Mouse (Mus musculus) adrenal gland, postnatal 36 days (tissue): ENCODE results near the gene Lix1. TPM values are rescaled to one million over a fixed set of nuclear protein-coding genes. Genes with fewer than 3 reads are reported as not detected.

Source experiments
- DNase-seq, 2 experiments: peaks; one replicate each; pipeline ENCODE4 v3.0.0; 2021; ENCODE audit warnings: mixed read lengths in 1 of 2
- total RNA-seq, 2 experiments: library from RNA; stranded (reverse); gene quantifications; 2 replicates each; pipeline ENCODE4 v1.2.3; 2021

Lix1 gene
- total RNA-seq, 2 experiments from 2014 or later: 7.4 to 9.2 TPM

DNA sequence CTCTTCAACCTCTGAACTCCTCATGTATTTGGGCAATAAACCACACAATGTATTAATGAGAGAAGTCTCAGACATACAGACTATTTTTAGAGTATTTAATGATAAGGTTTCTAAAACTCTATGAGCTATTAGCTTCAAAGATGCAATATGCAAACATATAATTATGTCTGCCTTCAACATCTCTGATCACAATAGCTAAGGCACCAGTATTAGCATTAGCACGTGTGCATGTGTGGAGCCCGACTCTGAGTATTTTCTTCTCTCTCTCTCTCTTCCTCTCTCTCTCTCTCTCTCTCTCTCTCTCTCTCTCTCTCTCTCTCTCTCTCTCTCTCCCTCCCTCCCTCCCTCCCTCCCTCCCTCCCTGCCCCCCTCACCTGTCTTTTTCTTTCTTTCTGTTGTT, 9.0 kb downstream of the Lix1 start:
- no peak for DNase-seq

DNA sequence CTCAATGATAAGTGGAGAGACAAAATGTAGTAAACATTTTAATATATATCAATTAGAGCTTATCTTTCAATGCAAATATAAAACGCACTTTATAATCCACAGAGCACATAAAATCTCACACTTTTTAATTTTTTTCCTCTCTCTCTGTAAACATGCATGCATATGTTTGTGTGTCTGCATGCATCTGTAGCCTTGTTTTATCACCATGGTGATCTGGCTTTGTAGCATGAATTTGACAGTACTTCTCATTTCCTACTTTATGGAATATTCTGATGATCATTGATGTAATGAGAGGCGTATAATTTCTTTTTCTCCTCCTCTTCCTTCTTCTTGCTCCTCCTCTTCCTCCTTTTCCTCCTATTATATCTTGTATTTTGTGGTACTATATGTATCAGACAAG, 9.7 kb downstream of the Lix1 start:
- DNase-seq: no peak

DNA sequence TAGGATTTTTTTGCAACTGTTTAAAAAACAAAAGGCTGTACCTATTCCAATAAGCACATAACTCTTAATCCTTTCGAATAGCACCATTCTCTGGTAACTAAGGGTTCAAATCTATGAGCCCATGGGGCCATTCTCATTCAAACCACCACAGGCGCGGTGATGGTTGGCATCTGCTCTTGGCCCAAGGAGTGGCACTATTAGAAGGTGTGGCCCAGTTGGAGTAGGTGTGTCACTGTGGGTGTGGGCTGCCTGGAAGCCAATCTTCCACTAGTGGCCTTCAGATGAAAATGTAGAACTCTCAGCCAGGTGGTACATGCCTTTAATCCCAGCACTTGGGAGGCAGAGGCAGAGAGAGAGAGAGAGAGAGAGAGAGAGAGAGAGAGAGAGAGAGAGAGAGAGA, 11.7 kb downstream of the Lix1 start:
- DNase-seq: no peak

DNA sequence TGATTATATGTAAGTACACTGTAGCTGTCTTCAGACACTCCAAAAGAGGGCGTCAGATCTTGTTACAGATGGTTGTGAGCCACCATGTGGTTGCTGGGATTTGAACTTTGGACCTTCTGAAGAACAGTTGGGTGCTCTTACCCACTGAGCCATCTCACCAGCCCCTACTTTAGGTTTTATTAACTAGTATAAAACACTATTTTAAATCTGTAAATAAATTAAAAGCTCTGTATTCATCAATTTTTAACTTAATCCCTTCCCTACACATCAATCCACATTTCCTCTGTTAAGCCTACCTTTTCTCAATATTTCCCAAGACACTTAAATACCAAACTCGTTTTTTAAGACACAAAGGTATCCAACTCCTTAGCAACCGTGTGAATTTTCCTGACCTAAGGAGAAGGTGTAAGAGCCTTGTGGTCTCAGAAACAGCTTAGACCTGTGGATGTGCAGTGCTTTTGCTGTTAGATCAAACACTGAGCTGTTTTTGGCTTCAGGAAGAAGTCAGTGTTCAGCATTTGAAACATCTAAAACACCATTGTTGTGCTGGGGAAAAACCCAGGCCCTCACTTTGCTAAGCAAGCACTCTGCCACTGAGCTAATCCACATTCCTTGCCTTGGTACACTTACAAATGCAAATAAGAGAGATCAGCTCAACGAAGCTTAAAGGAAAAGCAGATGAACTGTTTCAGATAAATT, 22.3 kb downstream of the Lix1 start:
- no peak for DNase-seq

DNA sequence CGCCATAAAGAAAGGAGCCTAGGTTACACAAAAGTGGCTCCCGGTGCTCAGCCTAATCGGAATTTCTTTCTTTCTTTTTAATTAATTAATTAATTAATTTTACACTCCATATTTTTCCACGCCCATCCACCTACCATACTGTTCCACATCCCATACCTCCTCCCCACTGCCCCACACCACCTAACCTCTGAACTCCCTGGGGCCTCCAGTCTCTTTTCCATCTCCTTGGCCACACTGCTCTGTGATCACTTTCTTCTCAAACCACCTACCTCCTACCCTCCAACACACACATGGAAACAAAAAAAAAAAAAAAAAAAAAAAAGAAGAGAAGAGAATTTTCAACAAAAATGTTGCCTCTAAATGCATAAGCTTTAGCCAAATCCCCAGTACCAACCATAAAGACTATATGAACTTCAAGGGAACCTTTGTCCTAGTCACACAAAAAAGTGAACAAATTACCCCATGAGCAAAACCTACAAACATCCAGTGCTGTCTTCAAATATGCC, 22.9 kb downstream of the Lix1 start:
- no peak for DNase-seq

DNA sequence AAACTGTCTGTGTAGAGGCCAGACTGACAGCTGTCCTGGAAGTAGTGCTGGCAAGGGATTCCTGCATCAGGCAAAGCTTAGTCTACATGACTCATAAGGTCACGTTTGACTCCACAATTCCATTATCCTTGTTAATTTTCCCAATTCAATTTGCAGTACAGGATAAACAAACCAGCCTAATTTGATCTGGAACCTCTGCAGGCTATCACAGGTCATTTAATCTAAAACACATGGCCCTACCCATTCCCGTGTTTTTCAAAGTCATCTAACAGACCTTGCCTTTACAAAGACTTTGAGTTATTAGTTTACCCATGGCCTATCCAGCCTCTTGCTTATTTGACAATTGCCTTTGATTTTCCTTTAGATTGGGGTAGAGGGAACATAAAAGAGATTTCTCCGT, 23.4 kb downstream of the Lix1 start:
- no peak for DNase-seq

DNA sequence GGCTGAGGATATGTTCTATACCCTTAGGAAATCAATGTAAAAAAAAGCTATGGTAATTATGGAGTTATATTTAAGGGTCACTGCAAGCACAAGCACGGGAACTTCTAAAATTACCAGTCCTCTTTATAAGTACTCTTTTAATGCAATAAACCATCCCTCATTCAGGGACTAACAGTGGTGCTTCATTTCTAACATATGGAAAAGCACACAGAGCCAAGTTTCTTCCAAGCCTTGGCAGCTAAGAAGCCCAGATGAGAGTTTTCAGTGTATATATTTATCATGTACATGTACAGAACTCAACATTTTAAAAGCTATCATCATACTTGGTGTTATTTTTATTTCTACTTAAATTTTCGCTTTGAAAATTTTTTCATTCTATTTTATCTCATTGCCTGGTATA, 26.4 kb downstream of the Lix1 start:
- no peak for DNase-seq

DNA sequence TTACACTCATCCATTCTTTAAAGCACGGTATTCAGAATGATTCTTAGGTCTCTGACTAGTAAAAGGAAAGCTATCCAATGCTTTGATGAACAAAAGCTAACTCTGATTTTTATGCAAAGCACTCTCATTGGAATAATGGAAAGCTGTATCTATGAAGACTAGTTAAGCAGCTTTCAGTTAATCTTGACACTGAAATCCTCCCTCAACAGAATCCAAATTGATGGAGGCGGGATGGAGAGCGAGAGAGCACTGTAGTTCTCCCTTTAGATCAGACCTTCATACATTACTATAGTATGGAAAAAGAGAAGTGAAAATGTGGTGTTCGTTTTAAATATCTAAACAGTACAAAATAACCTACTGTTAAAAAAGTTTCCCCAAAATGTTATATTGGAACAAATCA, 31.2 kb downstream of the Lix1 start:
- DNase-seq: no peak

DNA sequence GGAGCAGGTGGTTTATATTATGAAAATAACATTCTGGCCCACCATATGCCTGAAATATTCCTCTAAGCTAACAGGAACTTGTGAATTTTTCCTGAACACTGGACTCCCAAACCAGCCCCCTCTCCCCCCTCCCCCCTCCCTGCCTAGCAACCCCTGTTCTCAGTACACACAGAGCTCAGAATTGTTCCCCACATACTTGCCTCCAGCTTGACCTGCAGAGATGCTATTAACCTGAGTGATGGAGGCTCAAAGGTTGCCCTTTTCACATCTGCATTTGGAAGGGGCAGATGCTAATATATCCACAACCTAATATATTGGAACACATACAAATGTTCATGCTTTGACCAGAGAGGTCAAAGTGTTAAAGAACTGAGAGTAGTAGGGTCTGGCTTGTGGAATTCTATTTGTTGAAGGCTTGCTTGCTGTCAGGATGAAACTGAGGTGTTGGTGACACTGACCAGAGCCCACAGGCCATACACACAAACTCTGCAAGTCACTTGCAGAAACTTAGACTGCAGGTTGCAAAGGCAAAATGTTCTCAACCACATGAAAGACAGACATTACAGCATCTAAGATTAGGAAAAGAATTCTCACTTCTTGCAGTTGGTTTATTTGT, 36.2 kb downstream of the Lix1 start:
- no peak for DNase-seq

DNA sequence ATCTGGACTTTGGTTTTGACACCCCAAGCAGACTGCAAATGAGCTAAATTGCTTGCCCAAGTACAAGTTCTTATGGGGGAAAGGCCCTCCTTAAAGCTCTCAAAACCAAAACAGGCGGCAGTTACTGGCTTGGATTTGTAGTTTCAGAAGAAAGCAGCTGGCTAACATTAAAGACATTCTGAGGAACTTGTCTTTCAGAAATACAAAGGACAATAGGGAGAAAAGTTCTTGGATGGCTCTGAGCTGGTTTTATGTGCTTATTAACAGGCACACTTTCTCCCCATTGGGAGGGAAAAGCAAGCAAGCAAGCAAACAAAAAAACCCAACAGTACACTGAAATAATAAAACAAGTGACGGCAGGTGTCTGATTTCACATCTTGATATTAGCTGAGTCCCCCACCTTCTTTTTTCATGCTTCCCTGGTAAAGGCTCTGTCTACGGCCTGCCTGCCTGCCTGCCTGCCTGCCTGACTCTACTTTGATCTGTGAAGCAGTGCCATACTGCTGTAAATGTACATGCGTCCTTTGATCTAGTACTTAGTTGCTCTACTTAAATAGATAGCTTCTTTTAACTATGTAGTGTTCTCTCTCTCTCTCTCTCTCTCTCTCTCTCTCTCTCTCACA, 39.5 kb downstream of the Lix1 start:
- DNase-seq: no peak

DNA sequence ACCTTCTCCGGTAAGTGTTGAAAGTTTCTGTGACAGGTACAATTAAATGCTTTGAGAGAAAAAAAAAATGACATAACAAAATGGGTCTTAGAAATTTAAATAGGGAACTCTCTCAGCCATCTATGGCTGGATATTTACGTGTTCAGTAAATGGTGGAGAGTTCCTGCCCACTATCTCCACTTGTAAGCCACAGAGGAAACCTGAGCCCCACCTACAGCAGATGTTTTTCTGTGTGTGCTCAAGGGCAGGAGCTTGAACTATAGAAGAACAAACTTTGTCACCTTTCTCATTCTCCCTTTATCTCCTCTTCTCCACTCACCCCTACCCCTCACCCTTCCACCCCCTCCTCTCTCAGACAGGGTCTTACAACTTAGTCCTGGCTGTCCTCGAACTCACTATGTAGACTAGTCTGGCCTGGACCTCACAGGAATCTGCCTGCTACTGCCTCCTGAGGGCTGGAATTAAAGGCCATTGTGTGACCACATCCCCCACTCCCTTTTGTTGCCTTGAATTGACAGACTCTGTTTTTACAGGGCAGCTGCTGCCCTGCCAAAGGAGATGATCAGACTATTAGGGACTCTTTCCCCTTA, 41.9 kb downstream of the Lix1 start:
- no peak for DNase-seq

DNA sequence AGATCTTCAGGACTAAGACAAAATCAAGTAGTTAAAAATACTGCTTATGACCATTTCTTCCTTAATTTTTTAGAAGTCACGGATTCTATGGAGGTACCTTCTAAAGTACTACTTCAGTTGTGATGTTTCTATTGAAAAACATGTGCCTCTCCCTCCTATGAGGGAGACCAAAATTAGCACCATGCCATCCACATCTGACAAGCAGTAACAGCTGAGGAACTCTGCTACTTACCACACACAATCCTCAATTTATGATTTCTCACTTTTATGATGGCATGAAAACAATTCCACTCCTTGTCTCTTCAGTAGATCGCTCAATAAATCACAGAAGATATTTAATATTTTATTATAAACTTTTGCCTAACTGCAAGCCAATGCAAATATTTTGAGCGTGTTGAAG, 44.2 kb downstream of the Lix1 start:
- DNase-seq: no peak

DNA sequence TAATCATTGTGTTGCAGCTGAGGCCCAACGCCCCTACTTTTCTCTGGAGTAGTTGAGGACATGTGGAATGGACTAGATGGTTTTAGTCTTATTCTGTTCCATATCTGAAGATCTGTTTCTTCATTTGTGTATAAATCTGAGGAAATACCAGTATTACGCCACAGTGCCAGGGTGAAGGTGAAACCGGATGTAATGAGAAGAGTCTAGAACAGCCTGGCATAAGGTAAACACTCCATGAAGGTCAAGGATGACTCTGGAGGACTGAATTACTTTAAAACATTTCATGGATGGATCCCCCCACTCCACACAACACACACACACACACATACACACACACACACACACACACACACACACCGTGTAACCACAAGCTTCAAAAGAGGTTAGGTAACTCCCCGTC, 45.3 kb downstream of the Lix1 start:
- DNase-seq: no peak

DNA sequence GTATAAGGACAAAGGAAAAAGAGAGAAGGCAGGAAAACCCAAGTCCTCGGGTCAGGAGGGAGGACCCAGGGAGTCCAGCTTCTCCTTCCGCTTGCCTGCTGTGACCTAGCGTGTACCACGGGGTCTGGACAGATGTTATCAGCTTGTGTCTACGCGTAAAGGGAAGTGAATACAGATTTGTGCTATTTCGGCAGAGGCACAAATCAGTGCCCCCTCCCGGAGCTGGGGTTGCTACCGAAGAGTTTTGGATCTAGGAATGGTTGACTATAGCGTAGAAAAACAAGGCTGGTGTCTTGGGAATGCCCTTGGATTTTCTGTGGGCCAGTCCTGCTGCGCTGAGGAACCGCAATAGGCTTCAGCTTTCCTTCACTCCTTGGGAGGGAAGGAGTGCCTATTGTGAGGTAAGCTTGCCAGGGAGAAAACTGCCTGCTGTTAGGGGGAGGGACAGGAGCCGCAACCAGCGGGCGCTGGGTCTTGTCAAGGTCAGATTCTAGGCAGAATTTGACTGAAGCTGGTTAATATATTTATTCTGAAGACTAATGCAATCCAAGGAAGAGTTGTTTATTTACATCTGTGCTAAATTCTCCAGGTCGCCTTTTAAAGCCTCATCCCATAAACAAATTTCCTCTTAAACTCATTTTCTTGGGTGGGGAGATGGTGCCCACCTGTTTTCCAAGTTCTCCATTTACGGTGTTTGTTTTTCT, 46.4 kb downstream of the Lix1 start:
- peak; percentile 57 to 68 for DNase-seq

DNA sequence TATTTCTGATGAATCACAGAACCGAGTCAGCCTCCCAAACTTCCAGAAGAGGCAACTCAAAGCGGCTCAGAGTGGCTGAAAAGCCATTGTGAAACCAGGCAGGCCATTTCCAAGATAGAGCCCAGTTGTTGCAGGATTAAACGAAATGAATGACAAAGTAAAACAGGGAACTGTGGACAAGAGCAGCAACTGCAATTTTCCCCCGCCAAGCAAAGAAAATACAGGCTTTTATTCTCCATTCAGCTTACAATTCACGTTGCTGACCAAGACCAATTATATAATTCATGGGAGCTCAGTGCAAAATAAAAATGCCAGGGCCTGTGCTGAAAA, 46.9 kb downstream of the Lix1 start:
- peak; percentile 20 to 31 for DNase-seq

DNA sequence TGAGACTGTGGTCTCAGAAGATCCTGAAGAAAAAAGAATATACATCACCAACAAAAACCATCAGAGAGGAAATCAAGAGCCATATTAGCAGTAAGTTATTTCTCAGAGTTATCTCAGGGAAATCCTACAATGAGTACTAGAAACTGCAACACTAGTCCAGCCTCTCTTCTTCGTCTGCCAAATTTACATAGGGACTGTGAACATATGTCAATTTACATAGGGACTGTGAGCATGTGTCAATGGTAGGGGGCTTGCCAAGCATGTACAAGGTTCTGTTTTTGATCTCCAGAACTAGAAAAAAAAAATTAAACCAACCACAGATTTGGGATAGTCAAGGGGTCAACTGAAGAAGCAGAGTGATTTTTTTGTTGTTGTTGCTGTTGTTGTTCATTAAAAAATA, 48.6 kb downstream of the Lix1 start:
- no peak for DNase-seq

DNA sequence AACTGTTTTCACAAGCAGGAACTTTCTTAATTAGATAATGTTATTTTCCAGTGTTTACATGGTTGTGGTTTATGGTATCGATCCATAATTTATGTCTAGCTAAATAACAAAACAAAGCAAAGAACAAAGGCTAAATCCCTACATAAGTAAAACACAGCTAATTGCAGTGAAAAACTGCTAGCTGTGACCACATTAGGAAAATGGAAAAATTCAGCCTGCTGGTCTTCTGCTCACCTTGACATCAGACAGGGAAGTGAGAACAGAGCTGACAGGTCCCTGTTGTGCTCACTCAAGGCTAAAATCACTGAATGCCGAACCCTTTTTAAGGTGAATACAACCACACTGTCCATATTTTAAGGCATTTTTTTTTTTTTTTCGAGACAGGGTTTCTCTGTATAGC, 50.1 kb downstream of the Lix1 start:
- no peak for DNase-seq

DNA sequence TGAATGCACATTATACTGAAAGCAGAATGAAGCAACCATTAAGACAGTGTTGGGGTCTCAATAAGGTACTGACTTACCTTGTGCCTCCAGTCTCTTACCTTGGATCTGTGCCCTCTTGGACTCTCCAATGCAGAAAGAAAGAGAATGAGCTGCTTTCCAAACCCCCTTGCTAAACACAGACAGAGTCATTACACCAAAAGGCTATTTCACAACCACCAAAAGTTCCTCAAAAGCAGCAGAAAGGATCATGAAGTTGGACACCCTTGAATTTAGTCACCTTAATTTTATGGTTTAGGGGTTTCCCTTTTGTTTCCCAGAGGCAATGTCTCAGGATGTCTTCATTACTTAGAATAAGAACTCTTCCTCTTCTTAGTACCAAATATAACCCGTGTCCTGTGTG, 52.1 kb downstream of the Lix1 start:
- no peak for DNase-seq

DNA sequence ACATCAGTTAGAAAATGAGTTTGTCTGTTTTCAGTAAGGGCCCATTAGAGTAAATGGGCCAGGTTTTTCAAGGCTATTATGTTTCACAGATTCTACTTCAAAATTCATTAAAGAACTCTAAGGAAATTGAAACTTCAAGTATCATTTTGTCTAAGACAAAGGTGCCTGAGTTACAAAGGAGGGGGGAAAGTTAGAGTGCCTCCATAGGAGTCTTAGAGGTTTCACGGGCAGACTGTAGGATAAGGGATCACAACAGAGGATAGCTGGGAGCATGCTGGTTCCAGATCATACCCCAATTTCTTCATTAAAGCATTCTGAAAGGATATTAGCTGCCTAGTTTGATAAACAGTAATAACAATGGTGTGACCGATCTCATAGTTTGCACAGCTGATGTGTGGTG, 83.3 kb downstream of the Lix1 start:
- DNase-seq: no peak

DNA sequence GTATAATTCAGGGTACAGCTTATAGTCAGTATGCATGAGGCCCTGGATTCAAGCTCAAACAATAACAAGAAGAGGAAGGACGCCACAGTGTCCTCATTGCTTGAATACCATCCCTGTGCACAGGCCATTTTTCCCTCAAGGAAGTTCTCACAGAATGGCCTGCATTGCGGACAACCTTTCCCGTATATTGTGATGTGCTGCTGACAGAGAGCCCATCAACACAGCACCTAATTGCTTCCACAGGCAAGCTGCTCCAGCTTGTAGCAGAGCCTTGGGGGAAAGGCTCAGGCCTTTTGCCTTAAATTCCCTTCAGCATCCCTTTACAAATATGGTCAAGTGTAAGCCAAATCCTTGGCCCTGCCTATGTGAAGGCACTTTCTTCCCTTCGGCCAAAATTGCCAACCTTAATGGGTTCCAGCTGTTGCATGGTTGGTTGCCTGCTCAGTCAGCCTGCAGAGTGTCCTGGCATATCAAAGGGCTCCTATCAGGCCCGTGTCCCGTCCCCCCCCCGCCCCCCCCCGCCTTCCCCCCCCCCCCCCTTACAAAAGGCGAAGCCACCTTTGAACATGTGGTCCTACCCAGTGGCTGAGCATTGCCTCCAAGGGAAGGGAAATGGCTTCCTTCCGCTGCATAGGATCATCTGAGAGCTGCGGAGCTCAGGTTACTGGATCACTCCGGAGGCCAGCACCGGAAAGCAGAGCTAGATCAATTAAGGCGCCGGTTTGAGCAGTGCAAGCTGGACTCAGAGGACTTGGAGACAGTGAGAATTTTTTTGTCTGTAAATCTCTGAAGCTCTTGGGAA, 88.5 kb downstream of the Lix1 start:
- DNase-seq: peak in 1 of 2 experiments; percentile 4

DNA sequence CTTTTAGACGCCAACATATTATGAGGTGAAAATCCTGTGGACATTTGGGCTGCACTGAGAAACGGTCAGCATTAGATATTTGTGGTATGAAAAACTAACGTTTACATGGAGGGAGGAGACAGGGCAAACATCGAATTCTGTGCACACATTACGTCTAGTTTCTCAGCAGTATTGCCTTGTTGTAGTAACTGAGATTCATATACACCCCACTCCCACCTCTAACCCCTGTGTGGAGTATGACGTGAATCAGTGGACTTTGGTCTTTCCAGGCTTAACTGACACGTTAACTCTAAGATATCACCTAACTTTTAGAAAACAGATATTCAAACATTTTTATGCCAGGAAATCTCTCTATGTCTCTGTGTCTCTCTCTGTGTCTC, 89.1 kb downstream of the Lix1 start:
- no peak for DNase-seq

DNA sequence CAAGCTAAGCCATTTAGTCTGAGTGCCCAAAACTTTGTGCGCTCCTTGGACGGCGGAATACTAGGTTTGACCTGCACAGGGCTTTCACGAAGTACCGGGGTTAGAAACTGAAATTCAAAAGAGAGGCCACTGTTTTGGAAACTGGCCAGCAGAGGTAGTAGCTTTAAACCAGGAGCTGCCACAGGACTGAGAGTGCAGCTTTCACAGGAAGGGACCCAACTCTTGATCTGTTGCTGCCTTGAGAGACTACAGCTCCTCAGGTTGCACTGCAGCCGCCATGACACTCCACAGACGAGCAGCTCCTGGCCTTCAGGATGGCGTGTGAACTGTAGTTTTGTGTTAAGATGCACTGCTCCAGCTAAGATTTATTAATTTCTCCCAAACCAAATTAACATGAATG, 89.6 kb downstream of the Lix1 start:
- no peak for DNase-seq
